Mouse (Mus musculus): ENCODE measurements at regions not wholly inside any gene's neighbourhood (a gene's known extent, or its start where the extent isn't known, plus 50 kb on each side); places are given as distances from the start of the nearest gene placed in this dataset.

DNA sequence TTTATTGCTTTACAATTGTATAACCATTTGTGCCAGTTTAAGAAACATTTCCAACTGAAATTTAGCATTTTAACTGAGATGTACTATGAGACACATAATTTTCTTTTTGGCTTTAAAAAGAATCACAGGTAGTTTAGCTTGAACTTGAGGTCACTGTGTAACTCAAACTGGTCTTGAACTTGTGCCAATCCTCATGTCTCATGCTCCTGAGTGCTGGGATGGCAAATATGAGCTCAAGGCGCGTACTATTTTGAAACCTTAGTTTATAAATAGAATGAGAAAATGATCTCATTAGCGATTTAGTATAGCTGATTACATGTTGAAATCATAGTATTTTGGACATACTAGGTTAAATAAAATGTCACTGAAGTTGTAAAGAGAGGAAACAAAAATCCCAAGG, 199.1 kb upstream of the Prkd1 start:
- Histone ChIP-seq H3K36me3 (replicated peaks; ENCODE audit: control insufficient read depth, insufficient read depth, low read depth) (no peaks in the 10 kb centered on the region), H3K9ac (replicated peaks) (no peak overlapping the region), H3K4me1 (replicated peaks; ENCODE audit: control insufficient read depth in 2 of 2, insufficient read depth in 2 of 2, low read length in 1 of 2) (no peaks in the 10 kb centered on the region), H3K4me3 (ENCODE audit: insufficient read depth in 1 of 2, low read depth in 2 of 2, low read length in 2 of 2) (no peak overlapping the region), H3K4me2 (ENCODE audit: low read depth) (no peak overlapping the region), H3K9me3 (ENCODE audit: control insufficient read depth, low read length) (no peaks in the 10 kb centered on the region), H3K27ac (no peak overlapping the region), H3K27me3 (ENCODE audit: control insufficient read depth, insufficient read depth, low read length) (no peaks in the 10 kb centered on the region)
- 67% methylated on average over 3 of the region's 3 CpGs for WGBS (ENCODE audit: insufficient replicate concordance)
- DNase-seq (ENCODE audit: low read depth in 3 of 3, low spot score in 3 of 3), result no peak
- TF ChIP-seq EP300 (IDR thresholded peaks at IDR 0.05; ENCODE audit: low read depth) (no peak), CTCF (IDR thresholded peaks at IDR 0.05; ENCODE audit: low read depth) (no peak)
- ATAC-seq (ENCODE audit: insufficient read depth), result no peak

- TF ChIP-seq EP300 (IDR thresholded peaks at IDR 0.05; ENCODE audit: low read depth), result no peak
- TF ChIP-seq CTCF (IDR thresholded peaks at IDR 0.05; ENCODE audit: low read depth), result no peak
- no peak overlapping the region for H3K4me3 ChIP-seq (ENCODE audit: insufficient read depth in 1 of 2, low read depth in 2 of 2, low read length in 2 of 2)
- DNase-seq (ENCODE audit: low read depth in 3 of 3, low spot score in 3 of 3) (no peak), ATAC-seq (ENCODE audit: insufficient read depth) (no peak)
- 76% methylated on average over 6 of the region's 6 CpGs for WGBS (ENCODE audit: insufficient replicate concordance)
- no peak overlapping the region for H3K9ac ChIP-seq (replicated peaks)
- no peaks in the 10 kb centered on the region for H3K27me3 ChIP-seq (ENCODE audit: control insufficient read depth, insufficient read depth, low read length)
- H3K9me3 ChIP-seq (ENCODE audit: control insufficient read depth, low read length), result no peaks in the 10 kb centered on the region
- no peak overlapping the region for H3K4me2 ChIP-seq (ENCODE audit: low read depth)
- no peaks in the 10 kb centered on the region for H3K36me3 ChIP-seq (replicated peaks; ENCODE audit: control insufficient read depth, insufficient read depth, low read depth)
- H3K4me1 ChIP-seq (replicated peaks; ENCODE audit: control insufficient read depth in 2 of 2, insufficient read depth in 2 of 2, low read length in 1 of 2), result no peaks in the 10 kb centered on the region
- H3K27ac ChIP-seq, result no peak overlapping the region
Observed at GRCm38 (mm10) chr12:50842744-50843143, 193.8 kb upstream of the Prkd1 start.

DNA sequence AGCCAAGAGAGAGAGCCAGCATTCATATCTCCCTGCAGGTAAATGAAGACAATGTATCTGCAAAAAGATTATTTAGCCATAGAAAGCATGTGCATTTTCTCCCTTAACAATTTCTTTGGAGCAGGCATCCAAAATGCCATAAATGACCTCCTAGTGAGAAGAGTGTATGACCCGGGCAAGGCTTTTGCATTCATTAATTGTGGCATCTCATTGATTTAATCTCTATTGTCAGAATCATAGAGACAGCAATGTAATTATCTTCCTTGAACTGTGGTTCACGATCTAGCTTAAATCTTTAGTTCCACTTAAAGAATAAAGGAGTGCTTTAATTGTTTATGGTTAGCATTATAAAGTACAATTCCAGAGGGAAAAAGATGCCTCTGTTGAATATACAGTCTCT, 190.5 kb upstream of the Prkd1 start:
- 63% methylated on average over 2 of the region's 2 CpGs for WGBS (ENCODE audit: insufficient replicate concordance)
- no peak for ATAC-seq (ENCODE audit: insufficient read depth)
- no peak for TF ChIP-seq CTCF (IDR thresholded peaks at IDR 0.05; ENCODE audit: low read depth)
- TF ChIP-seq EP300 (IDR thresholded peaks at IDR 0.05; ENCODE audit: low read depth), result no peak
- Histone ChIP-seq H3K36me3 (replicated peaks; ENCODE audit: control insufficient read depth, insufficient read depth, low read depth) (no peaks in the 10 kb centered on the region), H3K4me1 (replicated peaks; ENCODE audit: control insufficient read depth in 2 of 2, insufficient read depth in 2 of 2, low read length in 1 of 2) (no peaks in the 10 kb centered on the region), H3K27me3 (ENCODE audit: control insufficient read depth, insufficient read depth, low read length) (no peaks in the 10 kb centered on the region), H3K27ac (no peak overlapping the region), H3K9me3 (ENCODE audit: control insufficient read depth, low read length) (no peaks in the 10 kb centered on the region), H3K9ac (replicated peaks) (no peak overlapping the region), H3K4me3 (ENCODE audit: insufficient read depth in 1 of 2, low read depth in 2 of 2, low read length in 2 of 2) (no peak overlapping the region), H3K4me2 (ENCODE audit: low read depth) (no peak overlapping the region)
- DNase-seq (ENCODE audit: low read depth in 3 of 3, low spot score in 3 of 3), result no peak

- TF ChIP-seq CTCF (IDR thresholded peaks at IDR 0.05; ENCODE audit: low read depth), result no peak
- no peak for TF ChIP-seq EP300 (IDR thresholded peaks at IDR 0.05; ENCODE audit: low read depth)
Observed at GRCm38 (mm10) chr12:50808731-50809281, 159.9 kb upstream of the Prkd1 start.

DNA sequence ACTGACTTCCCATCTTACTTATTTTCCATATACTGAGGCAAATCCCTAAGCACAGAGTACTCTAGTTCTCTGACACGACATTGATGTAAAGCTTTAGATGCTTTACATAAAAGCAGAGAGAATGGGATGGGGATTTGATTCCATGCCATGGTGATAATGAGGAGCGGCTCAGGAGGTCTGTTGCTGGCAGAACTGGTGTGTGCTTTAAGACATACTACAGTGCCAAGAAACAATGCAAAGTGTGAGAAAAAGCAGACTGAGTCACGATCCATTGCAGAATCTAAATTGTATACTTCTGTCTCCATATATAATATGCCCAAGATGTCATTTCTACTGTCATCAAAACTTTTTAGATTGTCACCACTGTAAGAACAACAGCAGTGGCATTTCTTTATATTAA, 155.5 kb upstream of the Prkd1 start:
- Histone ChIP-seq H3K9me3 (ENCODE audit: control insufficient read depth, low read length) (no peaks in the 10 kb centered on the region), H3K4me2 (ENCODE audit: low read depth) (no peak overlapping the region), H3K9ac (replicated peaks) (no peak overlapping the region), H3K27ac (no peak overlapping the region), H3K4me3 (ENCODE audit: insufficient read depth in 1 of 2, low read depth in 2 of 2, low read length in 2 of 2) (no peak overlapping the region), H3K4me1 (replicated peaks; ENCODE audit: control insufficient read depth in 2 of 2, insufficient read depth in 2 of 2, low read length in 1 of 2) (no peaks in the 10 kb centered on the region), H3K36me3 (replicated peaks; ENCODE audit: control insufficient read depth, insufficient read depth, low read depth) (no peaks in the 10 kb centered on the region), H3K27me3 (ENCODE audit: control insufficient read depth, insufficient read depth, low read length) (no peaks in the 10 kb centered on the region)
- DNase-seq (ENCODE audit: low read depth in 3 of 3, low spot score in 3 of 3), result no peak
- no peak for ATAC-seq (ENCODE audit: insufficient read depth)
- 42% methylated on average over 3 of the region's 3 CpGs for WGBS (ENCODE audit: insufficient replicate concordance)
- no peak for TF ChIP-seq CTCF (IDR thresholded peaks at IDR 0.05; ENCODE audit: low read depth)
- TF ChIP-seq EP300 (IDR thresholded peaks at IDR 0.05; ENCODE audit: low read depth), result no peak

More at GRCm38 (mm10) chr12:50808731-50809281, 159.9 kb upstream of the Prkd1 start:
- ATAC-seq (ENCODE audit: insufficient read depth), result no peak
- Histone ChIP-seq H3K9me3 (ENCODE audit: control insufficient read depth, low read length) (no peaks in the 10 kb centered on the region), H3K27ac (no peak overlapping the region), H3K4me1 (replicated peaks; ENCODE audit: control insufficient read depth in 2 of 2, insufficient read depth in 2 of 2, low read length in 1 of 2) (no peaks in the 10 kb centered on the region), H3K36me3 (replicated peaks; ENCODE audit: control insufficient read depth, insufficient read depth, low read depth) (no peaks in the 10 kb centered on the region), H3K9ac (replicated peaks) (no peak overlapping the region), H3K4me3 (ENCODE audit: insufficient read depth in 1 of 2, low read depth in 2 of 2, low read length in 2 of 2) (no peak overlapping the region), H3K27me3 (ENCODE audit: control insufficient read depth, insufficient read depth, low read length) (no peaks in the 10 kb centered on the region), H3K4me2 (ENCODE audit: low read depth) (no peak overlapping the region)
- 51% methylated on average over 7 of the region's 7 CpGs for WGBS (ENCODE audit: insufficient replicate concordance)
- DNase-seq (ENCODE audit: low read depth in 3 of 3, low spot score in 3 of 3), result no peak

All from liver, embryonic 14.5 days (tissue).